Mouse (Mus musculus) liver, embryonic 12.5 days (tissue): ENCODE results near the gene Klhl9. TPM values are rescaled to one million over a fixed set of nuclear protein-coding genes. Genes with fewer than 3 reads are reported as not detected.
"Not testable (repeated sequence)": the region's sequence is repeated elsewhere in the genome, so short reads cannot be mapped to it uniquely, and the experiment has no call there.

Experiments
- ATAC-seq: fragments of 200-750 bp; cut with Nextera tagmentation; 2 replicates; pipeline ENCODE4 v1.8.0; 2017; ENCODE audit warnings: moderate number of reproducible peaks, mild to moderate bottlenecking, moderate library complexity
- H3K27ac ChIP-seq: fragments of 300-500 bp; sonication (generic); 2 replicates; pipeline ENCODE4 v1.5.1; 2016; ENCODE audit warnings: mild to moderate bottlenecking
- H3K27me3 ChIP-seq: fragments of 300-500 bp; sonication (generic); replicated peaks from 2 replicates; pipeline ENCODE4 v1.6.1; 2016; ENCODE audit warnings: mild to moderate bottlenecking, moderate library complexity
- H3K36me3 ChIP-seq: fragments of 300-500 bp; sonication (generic); 2 replicates; pipeline ENCODE4 v1.6.1; 2016; ENCODE audit warnings: mild to moderate bottlenecking, moderate library complexity
- H3K4me1 ChIP-seq: fragments of 300-500 bp; sonication (generic); 2 replicates; pipeline ENCODE4 v1.6.1; 2016
- H3K4me2 ChIP-seq: fragments of 300-500 bp; sonication (generic); 2 replicates; pipeline ENCODE4 v1.6.1; 2016; ENCODE audit warnings: mild to moderate bottlenecking, moderate library complexity
- H3K4me3 ChIP-seq: fragments of 300-500 bp; sonication (generic); 2 replicates; pipeline ENCODE4 v1.5.1; 2016; ENCODE audit warnings: mild to moderate bottlenecking, moderate library complexity
- H3K9ac ChIP-seq: fragments of 300-500 bp; sonication (generic); 2 replicates; pipeline ENCODE4 v1.6.1; 2016; ENCODE audit warnings: mild to moderate bottlenecking, moderate library complexity
- H3K9me3 ChIP-seq: fragments of 300-500 bp; sonication (generic); replicated peaks from 2 replicates; pipeline ENCODE4 v1.6.1; 2016; ENCODE audit warnings: mild to moderate bottlenecking, moderate library complexity
- WGBS: fragments of 180-500 bp; shearing (Covaris S2); methylation state at CpG from one replicate; pipeline ENCODE4 v1.1.7; 2016; ENCODE audit not compliant: insufficient replicate concordance; 5-methylcytosine and 5-hydroxymethylcytosine counted together
- polyA plus RNA-seq: library from polyadenylated mRNA; unstranded; fragments of >200 nt; fragmentation: Nextera tagmentation; extraction: Ambion mirVana; gene quantifications from 2 replicates; pipeline ENCODE4 v1.2.1, GENCODE M21; 2016

Klhl9 gene
- polyA plus RNA-seq: 38.0 and 38.7 TPM in 2 replicates

GRCm38 (mm10) chr4:88721791-88722721 is at the start of gene Klhl9, which contains the start of gene Gm26566:
Klhl9 (minus strand) TSS chr4:88722465.
Gm26566 (plus strand) TSS chr4:88721805.
- H3K27ac ChIP-seq: peak within 1 kb of the TSS; percentile 95
- peak within 1 kb of the TSS; percentile 91 for H3K9ac ChIP-seq
- peak within 1 kb of the TSS; percentile 92 for H3K4me3 ChIP-seq
- peaks cover 38% of the 10 kb centered on the region for H3K4me1 ChIP-seq
- peaks cover 25% of the 10 kb centered on the region for H3K36me3 ChIP-seq
- WGBS: 1% methylated on average over 82 of the region's 82 CpGs
- H3K4me2 ChIP-seq: peak within 1 kb of the TSS; percentile 86
- no peaks in the 10 kb centered on the region for H3K27me3 ChIP-seq
- H3K9me3 ChIP-seq: no peaks in the 10 kb centered on the region
- ATAC-seq: peak; percentile 97

GRCm38 (mm10) chr4:88763384-88764018 is 41.2 kb upstream of the Klhl9 start:
- H3K4me1 ChIP-seq, H3K9ac ChIP-seq, H3K9me3 ChIP-seq, H3K27me3 ChIP-seq, ATAC-seq, H3K36me3 ChIP-seq, H3K27ac ChIP-seq: not testable (repeated sequence)
- peak overlapping the region; percentile 44 for H3K4me3 ChIP-seq
- H3K4me2 ChIP-seq: peak overlapping the region; percentile 67
- WGBS: 5% methylated on average over 29 of the region's 42 CpGs

- H3K4me1 ChIP-seq, H3K9me3 ChIP-seq, H3K27ac ChIP-seq, H3K4me3 ChIP-seq, H3K36me3 ChIP-seq, ATAC-seq, H3K9ac ChIP-seq, H3K27me3 ChIP-seq: not testable (repeated sequence)
- 30% methylated on average over 9 of the region's 9 CpGs for WGBS
- H3K4me2 ChIP-seq: peak overlapping the region; percentile 57
These were observed 40.1 kb upstream of the Klhl9 start for GRCm38 (mm10) chr4:88762341-88762740.

- H3K27ac ChIP-seq, H3K27me3 ChIP-seq, H3K4me2 ChIP-seq, H3K4me3 ChIP-seq, H3K9me3 ChIP-seq, ATAC-seq, H3K36me3 ChIP-seq, H3K4me1 ChIP-seq, H3K9ac ChIP-seq: not testable (repeated sequence)
- whole genome bisulfite sequencing: 62% methylated on average over 6 of the region's 8 CpGs
These were observed 39.5 kb upstream of the Klhl9 start for GRCm38 (mm10) chr4:88761776-88762175.

- peak overlapping the region; percentile 64 for H3K4me2 ChIP-seq
- ATAC-seq, H3K9ac ChIP-seq, H3K27me3 ChIP-seq, H3K36me3 ChIP-seq, H3K9me3 ChIP-seq: not testable (repeated sequence)
- H3K27ac ChIP-seq: 0 out of 2 replicates have a peak overlapping the region, but pooled peaks have one; percentile 58
- WGBS: under 1% methylated on average over 27 of the region's 28 CpGs
- peak overlapping the region; percentile 44 for H3K4me3 ChIP-seq
- H3K4me1 ChIP-seq: peaks cover 13% of the 10 kb centered on the region
These were observed 38.2 kb upstream of the Klhl9 start for GRCm38 (mm10) chr4:88760431-88760830.

GRCm38 (mm10) chr4:88759610-88760268 is 37.5 kb upstream of the Klhl9 start, which contains the start of gene Gm13283:
Gm13283 (plus strand) TSS chr4:88760119.
- H3K4me3 ChIP-seq: peak within 1 kb of the TSS; percentile 44
- 15% methylated on average over 9 of the region's 14 CpGs for WGBS
- not testable (repeated sequence) for H3K36me3 ChIP-seq, ATAC-seq, H3K9ac ChIP-seq, H3K9me3 ChIP-seq, H3K27me3 ChIP-seq
- H3K27ac ChIP-seq: 0 out of 2 replicates have a peak within 1 kb of the TSS, but pooled peaks have one; percentile 58
- H3K4me2 ChIP-seq: peak within 1 kb of the TSS; percentile 64
- peaks cover 13% of the 10 kb centered on the region for H3K4me1 ChIP-seq

GRCm38 (mm10) chr4:88758751-88759150 is 36.5 kb upstream of the Klhl9 start:
- not testable (repeated sequence) for H3K9ac ChIP-seq, H3K4me3 ChIP-seq, H3K27me3 ChIP-seq, H3K9me3 ChIP-seq, H3K4me2 ChIP-seq, H3K36me3 ChIP-seq, ATAC-seq, H3K27ac ChIP-seq
- WGBS: 79% methylated on average over 9 of the region's 9 CpGs
- peaks cover 13% of the 10 kb centered on the region for H3K4me1 ChIP-seq

GRCm38 (mm10) chr4:88757628-88758031 is 35.4 kb upstream of the Klhl9 start:
- H3K27ac ChIP-seq: peak overlapping the region; percentile 85
- peak overlapping the region; percentile 85 for H3K4me2 ChIP-seq
- not testable (repeated sequence) for H3K27me3 ChIP-seq, H3K36me3 ChIP-seq, H3K9me3 ChIP-seq
- peak; percentile 100 for ATAC-seq
- peak overlapping the region; percentile 70 for H3K9ac ChIP-seq
- H3K4me3 ChIP-seq: peak overlapping the region; percentile 69
- 3% methylated on average over 21 of the region's 21 CpGs for WGBS
- peaks cover 12% of the 10 kb centered on the region for H3K4me1 ChIP-seq

- H3K4me2 ChIP-seq: peak overlapping the region; percentile 85
- H3K36me3 ChIP-seq, H3K9me3 ChIP-seq: not testable (repeated sequence)
These were observed 34.6 kb upstream of the Klhl9 start for GRCm38 (mm10) chr4:88756581-88757513.

GRCm38 (mm10) chr4:88754818-88755340 is 32.6 kb upstream of the Klhl9 start, which contains the start of gene Gm13271:
Gm13271 (plus strand) TSS chr4:88754868.
- not testable (repeated sequence) for ATAC-seq, H3K27me3 ChIP-seq, H3K27ac ChIP-seq, H3K9me3 ChIP-seq, H3K9ac ChIP-seq, H3K4me2 ChIP-seq, H3K4me1 ChIP-seq, H3K4me3 ChIP-seq, H3K36me3 ChIP-seq
- WGBS: 66% methylated on average over 15 of the region's 15 CpGs

More at GRCm38 (mm10) chr4:88756581-88757513, 34.6 kb upstream of the Klhl9 start:
- not testable (repeated sequence) for ATAC-seq, H3K4me1 ChIP-seq, H3K27me3 ChIP-seq
- H3K9ac ChIP-seq: peak overlapping the region; percentile 70
- H3K4me3 ChIP-seq: peak overlapping the region; percentile 69
- 11% methylated on average over 29 of the region's 31 CpGs for whole genome bisulfite sequencing
- H3K27ac ChIP-seq: peak overlapping the region; percentile 85

- Histone ChIP-seq H3K4me1 (no peaks in the 10 kb centered on the region), H3K9me3 (no peaks in the 10 kb centered on the region), H3K27me3 (no peaks in the 10 kb centered on the region), H3K4me3 (no peak overlapping the region), H3K27ac (no peak overlapping the region), H3K36me3 (no peaks in the 10 kb centered on the region), H3K9ac (no peak overlapping the region), H3K4me2 (no peak overlapping the region)
- ATAC-seq: no peak
- 57% methylated on average over 6 of the region's 6 CpGs for WGBS
These were observed 27.7 kb upstream of the Klhl9 start for GRCm38 (mm10) chr4:88749926-88750325.
